Mouse (Mus musculus) heart, postnatal 0 days (tissue): ENCODE measurements around the gene Pax8.

Experiments
- CTCF ChIP-seq: IDR thresholded peaks from 2 replicates; pipeline ENCODE4 v1.5.1; 2016; ENCODE audit warnings: antibody characterized with exemption, control low read depth, low read depth
- EP300 ChIP-seq: IDR thresholded peaks from 2 replicates; pipeline ENCODE4 v1.6.1; 2016; ENCODE audit warnings: antibody characterized with exemption, low read depth

GRCm38 (mm10) chr2:24383636-24384035, 91.8 kb downstream of the Pax8 start:
- no peak for TF ChIP-seq CTCF
- no peak for TF ChIP-seq EP300
